Mouse (Mus musculus) bone marrow macrophage, adult 2 months (primary cell): ENCODE measurements around the gene Ankrd52.
"Not testable (repeated sequence)": the region's sequence is repeated elsewhere in the genome, so short reads cannot be mapped to it uniquely, and the experiment has no call there.

Source experiments
- CTCF ChIP-seq: IDR thresholded peaks from 2 replicates; pipeline ENCODE4 v1.5.1; 2012; ENCODE audit warnings: low read depth, mild to moderate bottlenecking, low read length, moderate library complexity
- POLR2A ChIP-seq: IDR thresholded peaks from 2 replicates; pipeline ENCODE4 v1.6.1; 2012; ENCODE audit warnings: mild to moderate bottlenecking, low read depth, low read length, borderline replicate concordance

GRCm38 (mm10) chr10:128332358-128333249 lies 44.3 kb upstream of the Ankrd52 start:
- not testable (repeated sequence) for TF ChIP-seq CTCF, POLR2A
